Mouse (Mus musculus): ENCODE results near the gene Marveld1.

The Marveld1 gene

GRCm38 (mm10) chr19:42141998-42142397, 5.2 kb upstream of the Marveld1 start:
- no peak for DNase-seq

GRCm38 (mm10) chr19:42142757-42143156, 4.4 kb upstream of the Marveld1 start:
- no peak for DNase-seq

GRCm38 (mm10) chr19:42144067-42144466, 3.1 kb upstream of the Marveld1 start:
- DNase-seq = no peak

- DNase-seq = peak; percentile 71 to 76
These were observed 2.5 kb upstream of the Marveld1 start for GRCm38 (mm10) chr19:42144541-42145167.

- no peak for DNase-seq
These were observed 2.0 kb upstream of the Marveld1 start for GRCm38 (mm10) chr19:42145210-42145609.

GRCm38 (mm10) chr19:42145731-42146130, 1.5 kb upstream of the Marveld1 start:
- DNase-seq = no peak

GRCm38 (mm10) chr19:42146276-42147010, 757 bp upstream of the Marveld1 start:
- DNase-seq = no peak

- DNase-seq = peak; percentile 39 to 48
These were observed 769 bp downstream of the Marveld1 start for GRCm38 (mm10) chr19:42147769-42148568.

- DNase-seq = no peak
These were observed 1.3 kb downstream of the Marveld1 start for GRCm38 (mm10) chr19:42148569-42148860.

- DNase-seq = peak; percentile 59 to 70
These were observed 4.8 kb downstream of the Marveld1 start for GRCm38 (mm10) chr19:42151990-42152389.

- DNase-seq = peak in 1 of 2 experiments; percentile 20
These were observed 10.5 kb downstream of the Marveld1 start for GRCm38 (mm10) chr19:42157493-42158237.

GRCm38 (mm10) chr19:42158246-42159017, 11.2 kb downstream of the Marveld1 start:
- no peak for DNase-seq

GRCm38 (mm10) chr19:42163764-42164163, 16.6 kb downstream of the Marveld1 start, which contains the start of gene Zfyve27:
TSS of gene Zfyve27 (plus strand) at chr19:42163951.
- DNase-seq = no peak

- no peak for DNase-seq
These were observed 17.0 kb downstream of the Marveld1 start for GRCm38 (mm10) chr19:42164188-42164587.

GRCm38 (mm10) chr19:42166130-42166529, 18.9 kb downstream of the Marveld1 start:
- peak; percentile 76 to 85 for DNase-seq

GRCm38 (mm10) chr19:42166766-42167165, 19.6 kb downstream of the Marveld1 start:
- DNase-seq = no peak

GRCm38 (mm10) chr19:42167489-42167888, 20.3 kb downstream of the Marveld1 start:
- no peak for DNase-seq

GRCm38 (mm10) chr19:42169322-42169975, 22.2 kb downstream of the Marveld1 start:
- DNase-seq = no peak

- DNase-seq = peak; percentile 94 to 96
These were observed 23.1 kb downstream of the Marveld1 start for GRCm38 (mm10) chr19:42170025-42170969.

- DNase-seq = no peak
These were observed 29.6 kb downstream of the Marveld1 start for GRCm38 (mm10) chr19:42176841-42177240.

Data from thymus, postnatal 36 days (tissue).